Comparison of ENCODE assay signal across 19 mouse cellular contexts in the genomic region with DNA sequence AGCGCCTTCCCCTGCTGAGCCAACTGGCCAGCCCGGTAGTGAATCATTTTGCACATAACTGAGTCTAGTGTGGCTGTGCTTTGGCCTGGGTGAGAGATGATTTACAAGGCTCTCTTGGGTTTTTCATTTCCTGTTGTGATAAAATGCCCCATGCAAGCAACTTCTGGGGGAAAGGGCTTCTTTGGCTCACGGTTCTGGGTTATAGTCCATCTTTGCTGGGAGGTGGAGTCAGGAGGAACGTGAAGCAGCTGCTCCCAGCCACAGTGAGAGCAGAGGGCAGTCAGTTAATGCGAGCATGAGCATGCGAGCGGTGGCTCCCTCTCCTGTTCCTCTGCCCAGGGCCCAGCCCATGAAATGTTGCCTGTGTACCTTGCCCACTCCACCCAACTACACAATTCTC. TPM values are rescaled to one million over a fixed set of nuclear protein-coding genes. Genes with fewer than 3 reads are reported as not detected.
DNase-seq lines count a peak whose midpoint lies in the region; ATAC-seq and TF ChIP-seq lines count a peak whose summit lies in the region.
"Had no signal": no experiment of that assay in that cellular context is flagged by ENCODE, and none has a peak within 500 bp of the region (broad histone marks: within the 10 kb centered on the region; RNA-seq: fewer than 3 reads in every experiment).

No protein-coding gene starts in this region.

- ATAC-seq in lung, embryonic 14.5 days (ENCODE audit: insufficient read depth), result peak; percentile 38; the same call in 1 of the 2 replicates
- no peak for ATAC-seq in lung, postnatal 0 days
- peak; percentile 78 for ATAC-seq in kidney, embryonic 15.5 days (replicated peaks; ENCODE audit: low FRiP score)
- peak; percentile 56; the same call in 1 of the 2 replicates for ATAC-seq in limb, embryonic 11.5 days (ENCODE audit: insufficient number of reproducible peaks, low FRiP score, low TSS enrichment, low read depth)
- ATAC-seq: hindbrain, embryonic 16.5 days had no signal

- no peak overlapping the region; the same call in 1 of the 2 replicates for H3K27ac ChIP-seq in lung, embryonic 14.5 days (ENCODE audit: low read depth)
- H3K27ac ChIP-seq in lung, postnatal 0 days (ENCODE audit: low read length), result no peak overlapping the region
- H3K27ac ChIP-seq in kidney, embryonic 15.5 days, result 0 out of 2 replicates have a peak overlapping the region, but pooled peaks have one; percentile 1
- peak overlapping the region; percentile 33; the same call in 1 of the 2 replicates for H3K27ac ChIP-seq in limb, embryonic 11.5 days (replicated peaks; ENCODE audit: low read depth, low read length)
- H3K27ac ChIP-seq: embryonic facial prominence, embryonic 13.5 days; forebrain, embryonic 10.5 days; limb, embryonic 13.5 days; neural tube, embryonic 15.5 days had no signal

- H3K4me3 ChIP-seq in lung, embryonic 14.5 days (ENCODE audit: low read depth, low read length), result no peak overlapping the region
- no peak overlapping the region for H3K4me3 ChIP-seq in lung, postnatal 0 days (ENCODE audit: low read depth, low read length)
- no peak overlapping the region for H3K4me3 ChIP-seq in kidney, embryonic 15.5 days (replicated peaks)
- no peak overlapping the region for H3K4me3 ChIP-seq in limb, embryonic 11.5 days (ENCODE audit: low read depth, low read length)
- H3K4me3 ChIP-seq: embryonic facial prominence, embryonic 13.5 days; forebrain, embryonic 10.5 days; limb, embryonic 13.5 days; neural tube, embryonic 15.5 days had no signal

- no peaks in the 10 kb centered on the region for H3K9me3 ChIP-seq in lung, embryonic 14.5 days (ENCODE audit: low read depth, low read length)
- no peaks in the 10 kb centered on the region for H3K9me3 ChIP-seq in lung, postnatal 0 days (ENCODE audit: low read length)
- H3K9me3 ChIP-seq in kidney, embryonic 15.5 days (replicated peaks), result no peaks in the 10 kb centered on the region
- no peaks in the 10 kb centered on the region for H3K9me3 ChIP-seq in limb, embryonic 11.5 days (ENCODE audit: control insufficient read depth, low read length)
- H3K9me3 ChIP-seq: embryonic facial prominence, embryonic 13.5 days; forebrain, embryonic 10.5 days; limb, embryonic 13.5 days; neural tube, embryonic 15.5 days had no signal

- no peak overlapping the region for H3K9ac ChIP-seq in lung, embryonic 14.5 days
- no peak overlapping the region for H3K9ac ChIP-seq in lung, postnatal 0 days (replicated peaks; ENCODE audit: low read depth)
- H3K9ac ChIP-seq in kidney, embryonic 15.5 days, result no peak overlapping the region
- H3K9ac ChIP-seq in limb, embryonic 11.5 days (ENCODE audit: low read length), result no peak overlapping the region
- H3K9ac ChIP-seq: embryonic facial prominence, embryonic 13.5 days; limb, embryonic 13.5 days; neural tube, embryonic 15.5 days had no signal

- 59% methylated on average over 7 of the region's 7 CpGs for WGBS in lung, embryonic 14.5 days
- WGBS in lung, postnatal 0 days, result 60% methylated on average over 7 of the region's 7 CpGs
- WGBS in kidney, embryonic 15.5 days, result 40% methylated on average over 7 of the region's 7 CpGs
- WGBS in limb, embryonic 11.5 days, result 66% methylated on average over 7 of the region's 7 CpGs

- H3K36me3 ChIP-seq in lung, embryonic 14.5 days (ENCODE audit: insufficient read depth), result peaks cover 23% of the 10 kb centered on the region
- H3K36me3 ChIP-seq in lung, postnatal 0 days (ENCODE audit: insufficient read depth, low read length), result peaks cover 19% of the 10 kb centered on the region; the same call in 1 of the 2 replicates
- peaks cover 17% of the 10 kb centered on the region; the same call in 1 of the 2 replicates for H3K36me3 ChIP-seq in kidney, embryonic 15.5 days
- no peaks in the 10 kb centered on the region for H3K36me3 ChIP-seq in limb, embryonic 11.5 days (ENCODE audit: control insufficient read depth, insufficient read depth, low read length)

- intact Hi-C loops in left cerebral cortex, postnatal 36 days (cut with DNase I), result no loop called here

- H3K4me2 ChIP-seq in lung, embryonic 14.5 days, result no peak overlapping the region
- H3K4me2 ChIP-seq in lung, postnatal 0 days (replicated peaks; ENCODE audit: low read depth, low read length), result no peak overlapping the region
- H3K4me2 ChIP-seq in kidney, embryonic 15.5 days, result no peak overlapping the region
- H3K4me2 ChIP-seq in limb, embryonic 11.5 days (ENCODE audit: low read depth, severe bottlenecking), result no peak overlapping the region
- H3K4me2 ChIP-seq: embryonic facial prominence, embryonic 13.5 days; limb, embryonic 13.5 days; neural tube, embryonic 15.5 days had no signal

- DNase-seq in lung, embryonic 14.5 days, result no peak
- no peak for DNase-seq in lung, postnatal 0 days (ENCODE audit: low spot score)
- DNase-seq in limb, embryonic 11.5 days (ENCODE audit: low spot score), result no peak
- no peak for DNase-seq in cerebellum, postnatal 25 days
- no peak for DNase-seq in thymus, postnatal 14 days
- DNase-seq in left cerebral cortex, postnatal 36 days (ENCODE audit: low spot score in 2 of 2), result no peak
- no peak for DNase-seq in layer of hippocampus, adult 9-11 months
- DNase-seq: adrenal gland, adult 2 months; B cell, adult 2 months; cerebellum, postnatal 10 days; heart, adult 11 months; lung, adult 18-20 months; thymus, postnatal 25 days had no signal

- H3K4me1 ChIP-seq in lung, embryonic 14.5 days (ENCODE audit: insufficient read depth), result no peaks in the 10 kb centered on the region
- H3K4me1 ChIP-seq in lung, postnatal 0 days (ENCODE audit: insufficient read depth, low read depth, low read length), result no peaks in the 10 kb centered on the region
- H3K4me1 ChIP-seq in kidney, embryonic 15.5 days, result peaks cover 7% of the 10 kb centered on the region; the same call in 1 of the 2 replicates
- H3K4me1 ChIP-seq in limb, embryonic 11.5 days (ENCODE audit: control insufficient read depth, insufficient read depth, low read length), result no peaks in the 10 kb centered on the region
- H3K4me1 ChIP-seq: forebrain, embryonic 10.5 days; neural tube, embryonic 15.5 days had no signal

- TF ChIP-seq CTCF in lung, embryonic 14.5 days (IDR thresholded peaks at IDR 0.05; ENCODE audit: low read depth), result no peak
- TF ChIP-seq CTCF in lung, postnatal 0 days (IDR thresholded peaks at IDR 0.05), result no peak

- no peak for TF ChIP-seq EP300 in lung, postnatal 0 days (IDR thresholded peaks at IDR 0.05)

- no peaks in the 10 kb centered on the region for H3K27me3 ChIP-seq in lung, embryonic 14.5 days (ENCODE audit: insufficient read depth, low read length)
- H3K27me3 ChIP-seq in lung, postnatal 0 days (replicated peaks; ENCODE audit: insufficient read depth, low read length), result no peaks in the 10 kb centered on the region
- H3K27me3 ChIP-seq in kidney, embryonic 15.5 days, result no peaks in the 10 kb centered on the region
- no peaks in the 10 kb centered on the region for H3K27me3 ChIP-seq in limb, embryonic 11.5 days (ENCODE audit: control insufficient read depth, insufficient read depth, low read length)
- H3K27me3 ChIP-seq: embryonic facial prominence, embryonic 13.5 days; limb, embryonic 13.5 days; neural tube, embryonic 15.5 days had no signal

RNA-seq across cellular contexts. Expression of a gene that starts 33.0 kb away (rescaled TPM):
- polyA plus RNA-seq in lung, embryonic 14.5 days (2014; fragmentation: Nextera tagmentation; extraction: Ambion mirVana), result 8.8 and 9.9 TPM in 2 replicates
- polyA plus RNA-seq in lung, postnatal 0 days (2015; fragmentation: Nextera tagmentation; extraction: Ambion mirVana), result 3.4 and 4.7 TPM in 2 replicates
- polyA plus RNA-seq in kidney, embryonic 15.5 days (2015; fragmentation: Nextera tagmentation; extraction: Ambion mirVana), result 10.7 and 11.3 TPM in 2 replicates
- polyA plus RNA-seq in limb, embryonic 11.5 days (2014; fragmentation: Nextera tagmentation; extraction: Ambion mirVana), result 10.8 and 12.6 TPM in 2 replicates
- total RNA-seq in left cerebral cortex, postnatal 36 days (2021), result 10 to 100 TPM; 17.2 to 25.1 TPM

Comparison
In these comparisons a context has a peak if more than half of its experiments do, and no peak if none do; other contexts are left out.
1. H3K27ac ChIP-seq: peak in kidney, embryonic 15.5 days (single experiment) and limb, embryonic 11.5 days (single experiment); none in lung, embryonic 14.5 days (single experiment) and lung, postnatal 0 days (single experiment).